Mouse (Mus musculus) right cerebral cortex, adult 2 months (tissue): Measurements from ENCODE around the gene Srd5a1.
A peak's percentile ranks its signal among the peaks of the same experiment; 100 is the strongest.

Source experiments
- DNase-seq, 2 experiments: peaks; one replicate each; pipeline ENCODE4 v3.0.0; 2021 to 2022; ENCODE audit warnings: low spot score in 2 of 2

The Srd5a1 gene

DNA sequence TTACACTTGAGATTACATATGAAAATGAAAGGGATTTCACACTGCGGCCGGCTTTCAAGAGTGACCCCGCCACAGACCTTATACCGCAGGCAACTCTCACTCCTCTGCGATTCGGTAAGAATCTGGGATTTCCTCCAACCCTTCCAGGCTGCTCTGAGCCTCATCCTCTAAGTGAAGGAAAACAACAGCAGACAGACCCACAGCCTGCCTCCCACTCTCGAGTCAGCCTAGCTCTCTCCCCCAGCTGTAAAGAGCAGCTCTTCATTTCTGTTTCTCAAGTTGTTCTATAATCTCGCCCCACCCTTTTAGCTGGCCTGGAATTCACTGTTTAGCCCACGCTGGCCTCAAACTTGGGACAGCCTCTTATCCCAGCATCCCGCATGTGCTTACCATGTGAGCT is 69.5 kb downstream of the Srd5a1 start:
- peak; percentile 61 to 64 for DNase-seq

DNA sequence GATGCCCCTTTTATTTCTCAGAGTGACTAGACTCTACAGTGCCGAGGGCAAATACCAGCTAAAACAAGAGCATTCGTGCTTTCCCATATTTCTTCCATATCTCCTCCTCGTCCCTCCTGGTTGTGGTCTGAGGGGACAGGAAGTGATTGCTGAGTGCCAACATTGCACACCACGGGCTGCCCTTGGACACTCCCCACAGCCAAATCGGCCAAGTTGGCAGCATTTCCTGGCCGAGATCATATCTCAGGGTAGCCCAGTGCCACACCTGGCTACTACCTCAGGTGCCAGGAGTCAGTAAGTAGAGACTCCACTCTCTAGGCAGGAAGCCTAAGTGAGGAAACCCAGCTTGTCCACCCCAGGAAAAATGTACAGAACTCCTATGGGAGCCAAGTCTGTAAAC is 70.0 kb downstream of the Srd5a1 start:
- DNase-seq: no peak

- no peak for DNase-seq
These were observed 72.9 kb downstream of the Srd5a1 start for GRCm38 (mm10) chr13:69538327-69538726.

GRCm38 (mm10) chr13:69537366-69537765 is 73.9 kb downstream of the Srd5a1 start:
- no peak for DNase-seq

GRCm38 (mm10) chr13:69536021-69536420 is 75.2 kb downstream of the Srd5a1 start:
- no peak for DNase-seq

DNA sequence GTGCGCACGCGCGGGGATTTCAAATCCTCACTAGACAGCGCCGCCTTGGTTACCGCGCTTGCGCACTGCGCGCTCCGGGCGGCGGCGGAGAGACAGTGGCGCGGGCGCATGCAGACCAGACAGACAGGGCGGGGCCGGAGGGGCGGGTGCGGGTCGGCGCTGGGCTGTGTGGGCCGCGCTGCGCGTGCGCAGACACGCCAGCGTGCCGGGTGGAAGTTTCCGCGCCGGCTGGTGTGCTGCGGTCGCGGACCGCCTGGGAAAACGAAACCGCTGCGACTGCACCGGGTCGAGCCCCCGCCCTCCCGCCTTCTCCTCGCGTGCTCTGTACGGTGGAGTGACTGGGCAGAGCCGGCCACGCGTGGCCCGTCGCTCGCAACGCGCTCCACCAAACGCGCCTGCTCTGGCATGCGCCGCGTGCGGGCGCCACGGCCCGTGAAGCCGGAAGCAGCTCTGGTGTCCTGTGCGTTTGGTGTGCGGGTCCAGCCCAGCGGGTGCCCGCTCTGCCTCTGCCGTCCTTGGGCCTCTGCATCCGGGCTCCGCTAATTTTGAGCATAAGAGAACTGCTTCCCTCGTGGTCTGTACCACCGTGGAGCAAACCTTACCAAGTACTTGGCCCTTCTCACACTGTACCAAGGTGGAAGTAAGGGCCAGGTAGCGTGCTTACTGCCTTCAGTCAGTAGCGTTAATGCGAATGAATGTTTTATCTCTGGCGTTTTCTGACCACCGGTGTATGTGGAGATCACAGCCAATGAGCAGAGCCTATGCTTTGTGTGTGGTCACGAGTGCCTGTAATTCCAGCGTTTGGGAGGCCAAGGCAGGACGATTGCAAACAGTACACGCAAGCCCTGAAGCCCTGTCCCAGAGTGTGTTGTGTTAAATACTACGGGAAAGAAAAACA is 76.3 kb downstream of the Srd5a1 start:
- DNase-seq: peak; percentile 94 to 98

GRCm38 (mm10) chr13:69534334-69534653 is 76.9 kb downstream of the Srd5a1 start, which contains the start of gene Tent4a:
Gene Tent4a (minus strand): TSS chr13:69534617.
- no peak for DNase-seq

- DNase-seq: peak; percentile 52 to 59
These were observed 77.6 kb downstream of the Srd5a1 start, which contains the start of gene Nsun2 for GRCm38 (mm10) chr13:69533405-69534333. Gene Nsun2 (plus strand): TSS chr13:69533746.

DNA sequence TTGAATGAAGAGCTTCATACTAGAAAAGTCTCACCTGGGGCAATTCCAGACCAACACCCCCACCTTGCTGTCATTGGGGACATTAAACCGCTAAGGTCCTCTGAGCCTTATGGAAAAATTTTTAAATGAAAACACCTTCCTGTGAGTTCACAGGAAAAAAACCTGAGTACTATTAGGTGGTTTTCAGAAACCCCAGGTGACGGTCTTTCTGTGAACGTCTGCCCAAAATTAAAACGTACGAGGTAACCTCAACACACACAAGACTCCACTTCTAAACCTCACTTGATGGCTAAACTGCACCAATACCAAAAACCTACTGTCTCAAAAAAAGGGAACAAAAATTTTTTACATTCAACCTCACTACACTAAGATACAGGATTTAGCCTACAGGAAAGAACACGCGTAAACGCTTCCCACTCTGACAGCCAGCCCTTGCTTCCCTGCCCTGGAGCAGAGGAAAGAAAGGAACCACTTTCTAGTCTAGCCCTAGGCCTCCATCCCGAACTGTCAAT is 78.3 kb downstream of the Srd5a1 start:
- DNase-seq: no peak

GRCm38 (mm10) chr13:69532101-69532892 is 78.9 kb downstream of the Srd5a1 start:
- DNase-seq: no peak

- no peak for DNase-seq
These were observed 79.8 kb downstream of the Srd5a1 start for GRCm38 (mm10) chr13:69531431-69531830.

GRCm38 (mm10) chr13:69530951-69531350 is 80.3 kb downstream of the Srd5a1 start:
- DNase-seq: no peak

DNA sequence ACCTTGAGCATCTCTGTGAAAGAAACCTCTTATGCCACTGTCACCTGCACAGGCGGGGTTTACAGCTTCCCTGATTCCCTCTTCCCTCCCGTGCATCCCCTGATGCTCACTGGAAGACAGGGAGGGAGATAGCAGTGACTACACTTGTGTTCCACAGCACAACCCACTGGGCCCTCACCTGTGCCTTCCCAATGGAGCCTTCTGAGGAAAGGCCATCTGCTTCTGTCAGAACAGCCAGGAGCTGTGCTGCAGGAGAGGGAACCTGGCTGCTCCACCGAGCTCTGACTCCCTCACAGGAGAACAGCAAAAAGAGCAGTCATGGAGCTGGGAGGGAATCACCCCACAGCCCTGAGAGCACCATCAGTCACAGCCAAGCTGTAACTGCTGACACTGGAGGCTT is 81.1 kb downstream of the Srd5a1 start:
- no peak for DNase-seq

- DNase-seq: no peak
These were observed 82.7 kb downstream of the Srd5a1 start for GRCm38 (mm10) chr13:69528531-69528930.

GRCm38 (mm10) chr13:69525867-69526266 is 85.4 kb downstream of the Srd5a1 start:
- no peak for DNase-seq

- no peak for DNase-seq
These were observed 87.1 kb downstream of the Srd5a1 start for GRCm38 (mm10) chr13:69524158-69524530.
